Mouse (Mus musculus) intestine, postnatal 0 days (tissue): ENCODE measurements around the gene Chd6. TPM values are rescaled to one million over a fixed set of nuclear protein-coding genes. Genes with fewer than 3 reads are reported as not detected.
A peak's percentile ranks its signal among the peaks of the same experiment; 100 is the strongest.

ENCODE experiments used
- ATAC-seq: fragments of 200-750 bp; cut with Nextera tagmentation; 2 replicates; pipeline ENCODE4 v1.8.0; 2017; ENCODE audit warnings: mild to moderate bottlenecking, moderate TSS enrichment, moderate library complexity
- H3K27ac ChIP-seq: fragments of 300-500 bp; sonication (generic); 2 replicates; pipeline ENCODE4 v1.5.1; 2014; ENCODE audit warnings: mild to moderate bottlenecking, low read depth, low read length, moderate library complexity
- H3K27me3 ChIP-seq: fragments of 300-500 bp; sonication (generic); replicated peaks from 2 replicates; pipeline ENCODE4 v1.6.1; 2014; ENCODE audit warnings: low read length, mixed read lengths; ENCODE audit not compliant: control insufficient read depth, insufficient read depth
- H3K36me3 ChIP-seq: fragments of 300-500 bp; sonication (generic); 2 replicates; pipeline ENCODE4 v1.6.1; 2014; ENCODE audit warnings: mild to moderate bottlenecking, moderate library complexity; ENCODE audit not compliant: control insufficient read depth, insufficient read depth
- H3K4me1 ChIP-seq: fragments of 300-500 bp; sonication (generic); replicated peaks from 2 replicates; pipeline ENCODE4 v1.6.1; 2014; ENCODE audit warnings: antibody characterized with exemption, low read length, mixed read lengths; ENCODE audit not compliant: control insufficient read depth, insufficient read depth
- H3K4me2 ChIP-seq: fragments of 300-500 bp; sonication (generic); replicated peaks from 2 replicates; pipeline ENCODE4 v1.6.1; 2014; ENCODE audit warnings: low read depth, mild to moderate bottlenecking, moderate library complexity
- H3K4me3 ChIP-seq: fragments of 300-500 bp; sonication (generic); 2 replicates; pipeline ENCODE4 v1.5.1; 2014; ENCODE audit warnings: low read depth, low read length
- H3K9ac ChIP-seq: fragments of 300-500 bp; sonication (generic); 2 replicates; pipeline ENCODE4 v1.6.1; 2014; ENCODE audit warnings: mild to moderate bottlenecking, low read depth, low read length
- H3K9me3 ChIP-seq: fragments of 300-500 bp; sonication (generic); 2 replicates; pipeline ENCODE4 v1.6.1; 2016; ENCODE audit warnings: mixed run types; ENCODE audit not compliant: control insufficient read depth
- CTCF ChIP-seq: sonication (generic); IDR thresholded peaks from 2 replicates; pipeline ENCODE4 v1.5.1; 2016; ENCODE audit warnings: low read depth, mild to moderate bottlenecking, control low read depth, antibody characterized with exemption, moderate library complexity
- WGBS: fragments of 180-500 bp; shearing (Covaris S2); extraction: QIAGEN DNeasy Blood & Tissue Kit; methylation state at CpG from one replicate; pipeline ENCODE4 v1.1.7; 2014; 5-methylcytosine and 5-hydroxymethylcytosine counted together
- polyA plus RNA-seq: library from polyadenylated mRNA; unstranded; fragments of >200 nt; fragmentation: Nextera tagmentation; extraction: Ambion mirVana; gene quantifications from 2 replicates; pipeline ENCODE4 v1.2.1, GENCODE M21; 2015

The Chd6 gene
- polyA plus RNA-seq, 1 experiment from 2014 or later = 8.7 TPM

GRCm38 (mm10) chr2:160933890-160934289 lies 175.0 kb downstream of the Chd6 start:
- TF ChIP-seq CTCF = peak; percentile 53
- H3K4me2 ChIP-seq = no peak overlapping the region
- H3K9ac ChIP-seq = no peak overlapping the region
- 71% methylated on average over 5 of the region's 5 CpGs for WGBS
- ATAC-seq = no peak
- no peaks in the 10 kb centered on the region for H3K36me3 ChIP-seq
- H3K4me3 ChIP-seq = no peak overlapping the region
- no peaks in the 10 kb centered on the region for H3K4me1 ChIP-seq
- H3K27ac ChIP-seq = no peak overlapping the region
- no peaks in the 10 kb centered on the region for H3K27me3 ChIP-seq
- H3K9me3 ChIP-seq = no peaks in the 10 kb centered on the region

- Histone ChIP-seq H3K4me2 (no peak overlapping the region), H3K9me3 (no peaks in the 10 kb centered on the region), H3K4me3 (no peak overlapping the region), H3K27me3 (no peaks in the 10 kb centered on the region), H3K36me3 (no peaks in the 10 kb centered on the region), H3K9ac (no peak overlapping the region), H3K27ac (no peak overlapping the region), H3K4me1 (no peaks in the 10 kb centered on the region)
- TF ChIP-seq CTCF = no peak
- ATAC-seq = no peak
- WGBS = 62% methylated on average over 3 of the region's 3 CpGs
Observed at GRCm38 (mm10) chr2:160932981-160933380, 175.9 kb downstream of the Chd6 start.

- Histone ChIP-seq H3K4me3 (no peak overlapping the region), H3K9ac (no peak overlapping the region), H3K36me3 (no peaks in the 10 kb centered on the region), H3K27ac (no peak overlapping the region), H3K4me2 (no peak overlapping the region), H3K4me1 (no peaks in the 10 kb centered on the region), H3K27me3 (no peaks in the 10 kb centered on the region), H3K9me3 (no peaks in the 10 kb centered on the region)
- TF ChIP-seq CTCF = no peak
- no peak for ATAC-seq
- 58% methylated on average over 8 of the region's 8 CpGs for WGBS
Observed at GRCm38 (mm10) chr2:160932325-160932724, 176.6 kb downstream of the Chd6 start.

GRCm38 (mm10) chr2:160931378-160931777 lies 177.5 kb downstream of the Chd6 start:
- Histone ChIP-seq H3K4me2 (no peak overlapping the region), H3K27ac (no peak overlapping the region), H3K4me3 (no peak overlapping the region), H3K9ac (no peak overlapping the region), H3K36me3 (no peaks in the 10 kb centered on the region), H3K27me3 (no peaks in the 10 kb centered on the region), H3K9me3 (no peaks in the 10 kb centered on the region), H3K4me1 (no peaks in the 10 kb centered on the region)
- ATAC-seq = no peak
- WGBS = 94% methylated on average over 5 of the region's 5 CpGs
- TF ChIP-seq CTCF = no peak

- no peaks in the 10 kb centered on the region for H3K27me3 ChIP-seq
- H3K4me2 ChIP-seq = no peak overlapping the region
- TF ChIP-seq CTCF = no peak
- no peaks in the 10 kb centered on the region for H3K36me3 ChIP-seq
- no peak overlapping the region for H3K4me3 ChIP-seq
- WGBS = 66% methylated on average over 9 of the region's 9 CpGs
- H3K4me1 ChIP-seq = no peaks in the 10 kb centered on the region
- H3K9me3 ChIP-seq = no peaks in the 10 kb centered on the region
- ATAC-seq = no peak
- no peak overlapping the region for H3K9ac ChIP-seq
- H3K27ac ChIP-seq = no peak overlapping the region
Observed at GRCm38 (mm10) chr2:160925203-160925602, 183.7 kb downstream of the Chd6 start.

GRCm38 (mm10) chr2:160921285-160921684 lies 187.6 kb downstream of the Chd6 start:
- ATAC-seq = no peak
- Histone ChIP-seq H3K4me2 (no peak overlapping the region), H3K27me3 (no peaks in the 10 kb centered on the region), H3K4me1 (no peaks in the 10 kb centered on the region), H3K9me3 (no peaks in the 10 kb centered on the region), H3K36me3 (no peaks in the 10 kb centered on the region), H3K27ac (no peak overlapping the region), H3K9ac (no peak overlapping the region), H3K4me3 (no peak overlapping the region)
- WGBS = 54% methylated on average over 7 of the region's 7 CpGs
- TF ChIP-seq CTCF = no peak

- H3K4me3 ChIP-seq = no peak overlapping the region
- H3K9ac ChIP-seq = no peak overlapping the region
- H3K27ac ChIP-seq = no peak overlapping the region
- WGBS = 65% methylated on average over 2 of the region's 2 CpGs
- H3K9me3 ChIP-seq = no peaks in the 10 kb centered on the region
- no peak for ATAC-seq
- H3K4me2 ChIP-seq = no peak overlapping the region
- TF ChIP-seq CTCF = no peak
- no peaks in the 10 kb centered on the region for H3K4me1 ChIP-seq
- H3K36me3 ChIP-seq = no peaks in the 10 kb centered on the region
- no peaks in the 10 kb centered on the region for H3K27me3 ChIP-seq
Observed at GRCm38 (mm10) chr2:160918930-160919215, 190.0 kb downstream of the Chd6 start.
